Mouse (Mus musculus): ENCODE data around the gene Hspb1. TPM values are rescaled to one million over a fixed set of nuclear protein-coding genes. Genes with fewer than 3 reads are reported as not detected.

The Hspb1 gene
- 0.61 TPM for total RNA-seq (2023)

DNA sequence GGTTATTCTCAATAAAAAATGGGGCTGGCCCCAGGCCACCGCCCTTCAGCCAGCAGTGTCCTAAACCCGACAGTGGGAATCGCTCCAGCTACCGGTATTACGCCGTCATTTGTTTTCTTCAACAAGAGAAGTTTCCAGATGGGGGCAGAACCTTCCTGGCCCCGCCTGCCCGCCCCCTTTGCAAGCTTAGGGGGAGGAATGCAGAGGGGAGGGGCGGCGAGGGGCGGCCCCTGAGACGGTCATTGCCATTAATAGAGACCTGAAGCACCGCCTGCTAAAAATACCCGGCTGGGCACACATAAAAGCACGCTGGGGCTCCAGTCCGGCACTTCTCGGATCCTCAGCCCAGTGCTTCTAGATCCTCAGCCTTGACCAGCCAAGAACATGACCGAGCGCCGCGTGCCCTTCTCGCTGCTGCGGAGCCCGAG, at the start of gene Hspb1:
Gene Hspb1, plus strand, starts transcription at position 245 of the 428 bp plus-strand sequence.

DNA sequence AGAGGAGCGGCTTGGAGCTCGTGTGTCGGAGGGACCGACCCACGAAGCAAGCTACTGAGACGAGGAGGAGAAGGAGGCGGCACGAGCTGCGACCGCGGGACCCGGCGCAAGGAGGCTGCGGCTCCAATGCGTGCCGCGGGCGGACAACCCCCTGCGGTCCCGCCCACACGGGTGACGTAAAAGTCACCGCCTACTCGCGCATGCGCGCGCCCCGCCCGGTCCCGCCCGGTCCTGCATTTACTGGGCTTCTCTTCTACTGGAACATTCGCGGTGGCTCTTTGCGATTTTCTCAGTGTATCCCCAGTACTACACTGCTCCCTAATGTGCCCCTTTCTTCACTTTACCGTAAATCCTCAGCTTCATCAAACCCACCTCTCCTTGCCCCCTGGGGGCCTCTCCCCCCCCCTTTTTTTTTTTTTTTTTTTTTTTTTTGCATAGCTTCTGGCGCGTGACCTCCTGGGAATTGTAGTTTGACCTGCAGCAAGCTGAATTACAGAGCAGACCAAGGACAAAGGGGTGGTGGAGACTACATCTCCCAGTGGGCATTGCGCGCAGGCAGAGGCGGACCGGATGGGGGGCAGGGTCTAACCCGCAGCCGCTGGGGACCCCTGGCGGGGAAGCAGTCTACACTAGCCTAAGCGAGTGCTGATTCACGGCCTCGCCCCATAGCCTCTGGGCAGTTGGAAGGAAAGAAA, 46.9 kb downstream of the Hspb1 start, which contains the start of gene Ywhag:
Gene Ywhag, minus strand, starts transcription at position 136 of the 695 bp plus-strand sequence.

Other genes with a start within 250 kb of the Hspb1 start
- 53.9 TPM for gene Por, start 217.9 kb upstream of the Hspb1 start, total RNA-seq (2023)
- 15.5 TPM for gene Tmem120a, start 143.5 kb upstream of the Hspb1 start, total RNA-seq (2023)
- gene Styxl1, start 109.5 kb upstream of the Hspb1 start, total RNA-seq (2023) = not detected
- gene Mdh2, start 109.4 kb upstream of the Hspb1 start, total RNA-seq (2023) = 175 TPM
- not detected for gene Srrm3, start 81.0 kb upstream of the Hspb1 start, total RNA-seq (2023)
- 52.8 TPM for gene Ywhag, start 46.7 kb downstream of the Hspb1 start, total RNA-seq (2023)
- gene Ssc4d, start 86.6 kb downstream of the Hspb1 start, total RNA-seq (2023) = not detected
- not detected for gene Zp3, start 92.2 kb downstream of the Hspb1 start, total RNA-seq (2023)
- 30.0 TPM for gene Dtx2, start 106.9 kb downstream of the Hspb1 start, total RNA-seq (2023)
- gene Upk3b, start 150.6 kb downstream of the Hspb1 start, total RNA-seq (2023) = 0.43 TPM
- gene Upk3bl, start 166.6 kb downstream of the Hspb1 start, total RNA-seq (2023) = not detected
- gene Rasa4, start 196.0 kb downstream of the Hspb1 start, total RNA-seq (2023) = 5.4 TPM
- 49.1 TPM for gene Polr2j, start 228.7 kb downstream of the Hspb1 start, total RNA-seq (2023)
- gene Lrwd1, start 248.2 kb downstream of the Hspb1 start, total RNA-seq (2023) = 43.4 TPM
- 24.6 TPM for gene Alkbh4, start 248.2 kb downstream of the Hspb1 start, total RNA-seq (2023)